Mouse (Mus musculus): ENCODE data around the gene Vasn. TPM values are rescaled to one million over a fixed set of nuclear protein-coding genes. Genes with fewer than 3 reads are reported as not detected.

The Vasn gene
- polyA plus RNA-seq, 1 experiment from 2014 or later, result 10.9 TPM

DNA sequence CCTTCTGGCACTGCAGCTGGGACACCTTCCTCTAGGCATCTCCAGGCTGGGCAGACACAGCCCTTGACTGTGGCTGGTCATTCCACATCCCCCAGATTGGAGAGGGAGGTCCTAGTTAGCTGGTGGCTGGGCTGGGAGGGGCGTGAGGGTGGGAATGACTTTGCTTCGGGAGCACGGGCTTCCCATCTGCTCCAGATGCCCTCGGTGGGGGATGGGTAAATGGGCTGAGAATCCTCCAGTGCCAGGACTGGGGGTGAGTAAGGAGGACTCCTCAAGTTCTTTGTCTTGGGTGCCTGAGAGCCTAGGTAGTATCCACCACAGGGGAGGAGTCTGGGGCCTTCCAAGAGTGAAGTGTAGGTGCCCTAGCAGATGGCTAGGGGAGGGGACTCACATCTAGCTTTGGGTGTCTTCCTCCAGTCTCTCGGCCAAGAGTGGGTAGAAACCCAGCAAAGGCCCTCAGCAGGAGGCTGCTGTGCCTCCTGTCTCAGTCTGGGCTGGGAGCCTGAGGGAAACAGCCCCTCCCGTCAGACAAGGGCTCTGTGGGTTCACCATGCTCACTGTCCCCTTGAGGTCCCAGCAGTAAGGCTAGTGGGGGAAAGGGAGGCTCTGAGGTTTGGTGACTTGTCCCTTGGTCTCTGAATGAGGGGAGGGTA lies 40.7 kb upstream of the Vasn start:
- H3K4me3 ChIP-seq, result peak overlapping the region; percentile 11; the same call in 1 of the 2 replicates
- WGBS, result 9% methylated on average over 6 of the region's 6 CpGs
- peaks cover 86% of the 10 kb centered on the region for H3K4me1 ChIP-seq
- H3K27ac ChIP-seq, result peak overlapping the region; percentile 34; the same call in 1 of the 2 replicates
- H3K9ac ChIP-seq, result peak overlapping the region; percentile 33; the same call in 1 of the 2 replicates
- H3K4me2 ChIP-seq (replicated peaks), result peak overlapping the region; percentile 98
- ATAC-seq (ENCODE audit: low FRiP score, low read depth), result no peak
- no peaks in the 10 kb centered on the region for H3K9me3 ChIP-seq
- H3K36me3 ChIP-seq, result no peaks in the 10 kb centered on the region
- no peaks in the 10 kb centered on the region for H3K27me3 ChIP-seq (replicated peaks)

DNA sequence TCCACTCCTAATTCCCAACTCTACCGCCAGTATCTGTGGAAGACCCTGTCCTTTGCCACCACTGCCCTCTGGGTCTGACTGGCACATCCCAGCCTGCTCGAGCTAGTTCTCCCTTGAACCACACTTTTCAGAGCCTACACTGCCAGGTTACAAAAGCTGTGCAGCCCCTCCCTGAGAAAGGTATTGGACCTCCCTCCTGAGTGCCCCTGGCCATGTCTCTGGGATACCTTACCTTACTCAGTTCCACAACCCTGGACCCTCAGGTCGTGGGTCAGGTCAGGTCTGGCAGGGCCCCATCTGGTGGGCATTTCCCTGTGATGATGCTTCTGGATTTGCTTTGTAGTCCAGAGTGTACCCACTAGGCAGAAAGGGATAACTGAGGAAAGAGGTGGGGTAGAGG lies 40.1 kb upstream of the Vasn start:
- Histone ChIP-seq H3K27ac (0 out of 2 replicates have a peak overlapping the region, but pooled peaks have one; percentile 12), H3K4me2 (replicated peaks) (peak overlapping the region; percentile 98; the same call in 1 of the 2 replicates), H3K9me3 (no peaks in the 10 kb centered on the region), H3K4me1 (peaks cover 92% of the 10 kb centered on the region), H3K27me3 (replicated peaks) (no peaks in the 10 kb centered on the region), H3K9ac (no peak overlapping the region), H3K4me3 (no peak overlapping the region), H3K36me3 (no peaks in the 10 kb centered on the region)
- 91% methylated on average over 3 of the region's 3 CpGs for WGBS
- ATAC-seq (ENCODE audit: low FRiP score, low read depth), result no peak

DNA sequence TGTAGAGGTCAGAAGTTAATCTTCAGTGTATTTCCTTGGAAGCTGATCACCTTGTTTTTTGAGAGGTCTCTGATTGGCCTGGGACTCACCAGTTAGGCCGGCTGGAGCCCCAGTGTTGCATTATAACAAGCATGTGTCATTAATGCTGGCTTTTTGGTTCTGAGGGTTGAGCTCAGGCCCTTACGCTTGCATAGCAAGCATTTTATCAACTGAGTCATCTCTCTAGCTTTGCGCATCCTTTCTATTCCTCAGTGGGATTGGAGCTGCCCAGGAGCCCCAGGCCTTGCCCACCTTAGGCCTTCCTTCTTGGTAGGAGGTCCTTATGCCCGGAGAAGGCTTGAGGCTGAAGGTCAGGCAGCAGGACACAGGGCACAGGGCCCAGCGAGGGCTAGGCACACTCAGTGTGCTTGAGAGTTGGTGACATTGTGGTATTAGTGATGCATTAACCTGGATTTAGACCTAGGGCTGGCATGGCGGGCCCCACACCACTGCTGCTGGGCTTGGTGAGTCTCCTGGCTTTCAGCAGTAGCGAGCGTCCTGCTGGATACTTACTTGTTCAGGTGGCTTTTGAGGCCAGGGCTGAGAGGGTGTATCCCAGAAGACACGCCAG lies 38.9 kb upstream of the Vasn start:
- H3K4me2 ChIP-seq (replicated peaks), result no peak overlapping the region
- 75% methylated on average over 9 of the region's 9 CpGs for WGBS
- H3K9ac ChIP-seq, result no peak overlapping the region
- H3K9me3 ChIP-seq, result no peaks in the 10 kb centered on the region
- no peak for ATAC-seq (ENCODE audit: low FRiP score, low read depth)
- peaks cover 98% of the 10 kb centered on the region for H3K4me1 ChIP-seq
- no peak overlapping the region for H3K4me3 ChIP-seq
- no peaks in the 10 kb centered on the region for H3K36me3 ChIP-seq
- no peak overlapping the region for H3K27ac ChIP-seq
- H3K27me3 ChIP-seq (replicated peaks), result no peaks in the 10 kb centered on the region

DNA sequence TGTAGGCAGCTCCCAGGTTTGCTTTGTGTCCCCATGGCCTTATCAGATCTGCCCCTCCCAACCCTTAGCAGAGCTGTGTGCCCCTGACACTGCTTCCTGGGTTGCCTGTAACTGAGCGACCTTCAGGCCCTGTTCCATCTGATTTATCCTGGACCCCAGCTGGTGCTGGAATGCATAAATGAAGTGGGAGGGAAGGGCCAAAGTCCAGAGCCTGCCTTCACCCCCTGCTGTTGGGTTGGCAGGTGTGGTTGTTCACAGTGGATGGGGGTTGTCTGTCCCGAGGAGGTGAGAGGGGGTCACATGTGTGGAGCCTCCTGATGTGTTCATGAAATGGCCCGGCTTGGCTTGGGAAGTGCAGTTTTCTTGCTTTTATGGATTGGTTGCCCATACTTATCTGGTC lies 37.6 kb upstream of the Vasn start:
- no peak for ATAC-seq (ENCODE audit: low FRiP score, low read depth)
- peak overlapping the region; percentile 37; the same call in 1 of the 2 replicates for H3K27ac ChIP-seq
- H3K27me3 ChIP-seq (replicated peaks), result no peaks in the 10 kb centered on the region
- H3K36me3 ChIP-seq, result no peaks in the 10 kb centered on the region
- no peak overlapping the region for H3K4me3 ChIP-seq
- no peaks in the 10 kb centered on the region for H3K9me3 ChIP-seq
- WGBS, result 6% methylated on average over 3 of the region's 3 CpGs
- peaks cover 97% of the 10 kb centered on the region for H3K4me1 ChIP-seq
- H3K9ac ChIP-seq, result peak overlapping the region; percentile 44; the same call in 1 of the 2 replicates
- H3K4me2 ChIP-seq (replicated peaks), result peak overlapping the region; percentile 34

DNA sequence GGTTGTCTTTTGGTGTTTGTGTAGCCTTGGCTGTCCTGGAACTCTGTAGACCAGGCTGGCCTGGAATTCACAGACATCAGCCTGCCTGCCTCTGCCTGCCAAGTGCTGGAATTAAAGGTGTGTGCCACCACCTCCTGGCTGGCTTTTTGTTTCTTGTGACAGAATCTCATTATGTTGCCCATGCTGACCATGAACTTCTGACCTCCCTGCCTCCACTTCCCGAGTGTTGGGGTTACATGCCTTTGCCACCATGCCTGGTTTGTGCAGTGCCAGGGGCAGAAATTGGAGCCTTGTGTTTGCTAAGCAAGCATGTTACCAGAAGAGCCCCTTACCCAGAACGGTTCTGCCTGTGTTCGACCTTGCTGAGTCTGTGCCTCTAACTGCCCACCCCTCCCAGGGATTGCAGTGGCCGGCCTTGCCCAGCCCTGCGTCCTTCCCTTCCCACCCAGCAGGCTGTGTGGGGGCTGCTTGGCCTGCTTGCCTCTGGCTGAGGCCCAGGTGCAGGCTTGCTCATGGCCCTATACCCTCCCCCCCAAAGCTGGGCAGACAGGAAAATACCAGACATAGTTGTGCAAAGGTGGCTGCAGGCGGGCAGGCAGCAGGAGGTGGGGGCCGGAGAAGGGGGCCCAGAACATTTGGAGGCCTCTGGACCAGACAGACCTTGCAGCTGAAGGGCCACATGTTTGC lies 36.8 kb upstream of the Vasn start:
- Histone ChIP-seq H3K27ac (peak overlapping the region; percentile 20; the same call in 1 of the 2 replicates), H3K4me1 (peaks cover 95% of the 10 kb centered on the region), H3K9me3 (no peaks in the 10 kb centered on the region), H3K36me3 (no peaks in the 10 kb centered on the region), H3K27me3 (replicated peaks) (no peaks in the 10 kb centered on the region), H3K4me2 (replicated peaks) (peak overlapping the region; percentile 34), H3K9ac (peak overlapping the region; percentile 44), H3K4me3 (no peak overlapping the region)
- no peak for ATAC-seq (ENCODE audit: low FRiP score, low read depth)
- WGBS, result 31% methylated on average over 7 of the region's 7 CpGs

DNA sequence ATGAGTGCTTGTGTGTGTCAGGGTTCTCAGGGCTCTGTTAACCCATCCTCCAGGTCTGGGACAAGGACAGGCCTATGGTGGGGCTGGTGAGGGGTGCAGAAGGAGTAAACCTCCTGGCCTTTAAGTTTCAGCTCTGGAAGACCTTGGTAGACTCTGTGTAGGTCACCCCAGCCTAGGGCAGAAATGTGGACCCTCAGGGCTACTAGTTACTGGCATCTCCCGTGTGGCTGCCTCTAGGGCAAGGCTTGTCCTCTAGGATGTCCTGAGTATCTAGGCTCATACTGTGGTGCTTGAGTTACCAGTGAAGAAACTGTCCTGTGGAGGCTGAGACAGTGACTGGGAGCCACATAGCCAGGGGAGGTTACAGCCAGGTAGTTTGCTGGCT lies 36.3 kb upstream of the Vasn start:
- 0 out of 2 replicates have a peak, but pooled peaks cover under 1% of the 10 kb centered on the region for H3K36me3 ChIP-seq
- H3K27me3 ChIP-seq (replicated peaks), result no peaks in the 10 kb centered on the region
- peak overlapping the region; percentile 34 for H3K4me2 ChIP-seq (replicated peaks)
- H3K4me3 ChIP-seq, result no peak overlapping the region
- 65% methylated on average over 1 of the region's 1 CpGs for WGBS
- H3K27ac ChIP-seq, result no peak overlapping the region
- H3K4me1 ChIP-seq, result peaks cover 89% of the 10 kb centered on the region
- no peak overlapping the region for H3K9ac ChIP-seq
- no peak for ATAC-seq (ENCODE audit: low FRiP score, low read depth)
- no peaks in the 10 kb centered on the region for H3K9me3 ChIP-seq

DNA sequence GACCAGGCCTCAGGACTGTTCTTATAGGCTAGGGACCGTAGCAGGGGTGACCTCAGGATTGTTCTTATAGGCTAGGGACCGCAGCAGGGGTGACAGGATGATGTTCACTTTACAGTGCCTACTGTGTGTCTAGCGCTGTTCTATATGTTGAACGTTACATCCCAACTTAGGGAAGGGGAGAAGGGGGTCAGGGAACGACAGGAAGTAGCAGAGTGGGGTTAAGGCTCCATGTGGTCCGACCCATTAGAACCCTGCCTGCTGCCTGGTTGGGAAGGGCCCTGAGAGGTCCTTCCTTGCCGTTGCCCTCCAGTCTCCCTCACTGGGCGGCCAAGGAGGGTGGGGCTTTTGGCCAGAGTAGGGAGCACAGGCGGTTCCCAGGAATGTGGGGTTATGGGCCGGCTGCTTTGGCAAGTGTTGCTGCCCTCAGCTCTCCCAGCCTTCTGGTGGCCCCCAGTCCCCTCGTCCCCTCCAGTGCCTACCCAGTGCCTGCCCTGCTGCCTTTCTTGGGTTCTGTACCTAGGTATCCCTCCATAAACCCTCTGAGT lies 35.4 kb upstream of the Vasn start:
- no peak overlapping the region for H3K4me2 ChIP-seq (replicated peaks)
- no peak overlapping the region for H3K27ac ChIP-seq

DNA sequence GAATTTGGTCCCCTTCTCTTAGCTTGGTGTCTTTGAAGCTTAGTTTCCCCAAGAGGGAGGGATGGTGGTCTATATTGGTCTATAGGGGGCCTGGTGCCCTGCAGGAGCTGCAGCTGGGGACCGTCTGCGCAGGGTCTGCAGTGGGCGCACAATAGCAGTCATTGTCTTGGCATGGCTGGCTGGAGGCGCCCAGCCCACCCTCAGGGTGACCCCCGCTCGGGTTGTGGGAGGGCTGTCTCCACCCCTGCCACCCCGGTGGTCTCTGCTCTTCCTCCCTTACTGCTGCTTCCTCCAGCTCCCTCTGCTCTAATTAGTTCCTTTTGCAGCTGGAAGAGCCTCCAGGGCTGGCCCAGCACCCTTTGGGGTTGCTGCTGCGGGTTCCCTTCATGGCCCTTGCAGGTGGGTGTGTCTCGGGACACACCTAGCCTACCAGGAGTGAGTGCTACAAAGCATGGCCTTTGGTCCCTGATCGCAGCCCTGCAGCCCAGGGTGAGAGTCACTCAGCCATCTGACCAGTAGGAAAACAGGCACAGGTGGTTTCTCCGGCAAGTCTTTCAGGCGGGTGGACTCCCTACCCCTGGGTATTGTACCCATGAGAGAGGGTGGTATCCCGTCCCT lies 34.1 kb upstream of the Vasn start:
- WGBS, result 40% methylated on average over 13 of the region's 13 CpGs
- H3K36me3 ChIP-seq, result peaks cover 21% of the 10 kb centered on the region
- H3K27me3 ChIP-seq (replicated peaks), result no peaks in the 10 kb centered on the region
- H3K4me3 ChIP-seq, result no peak overlapping the region
- no peaks in the 10 kb centered on the region for H3K9me3 ChIP-seq
- no peak overlapping the region for H3K27ac ChIP-seq
- peaks cover 68% of the 10 kb centered on the region for H3K4me1 ChIP-seq
- no peak overlapping the region for H3K9ac ChIP-seq
- H3K4me2 ChIP-seq (replicated peaks), result peak overlapping the region; percentile 35
- peak; percentile 34 for ATAC-seq (ENCODE audit: low FRiP score, low read depth)

More for the DNA sequence above, 35.4 kb upstream of the Vasn start:
- WGBS, result 72% methylated on average over 11 of the region's 11 CpGs
- Histone ChIP-seq H3K4me1 (peaks cover 80% of the 10 kb centered on the region), H3K36me3 (peaks cover 9% of the 10 kb centered on the region), H3K9ac (no peak overlapping the region), H3K27me3 (replicated peaks) (no peaks in the 10 kb centered on the region), H3K9me3 (no peaks in the 10 kb centered on the region), H3K4me3 (no peak overlapping the region)
- no peak for ATAC-seq (ENCODE audit: low FRiP score, low read depth)

DNA sequence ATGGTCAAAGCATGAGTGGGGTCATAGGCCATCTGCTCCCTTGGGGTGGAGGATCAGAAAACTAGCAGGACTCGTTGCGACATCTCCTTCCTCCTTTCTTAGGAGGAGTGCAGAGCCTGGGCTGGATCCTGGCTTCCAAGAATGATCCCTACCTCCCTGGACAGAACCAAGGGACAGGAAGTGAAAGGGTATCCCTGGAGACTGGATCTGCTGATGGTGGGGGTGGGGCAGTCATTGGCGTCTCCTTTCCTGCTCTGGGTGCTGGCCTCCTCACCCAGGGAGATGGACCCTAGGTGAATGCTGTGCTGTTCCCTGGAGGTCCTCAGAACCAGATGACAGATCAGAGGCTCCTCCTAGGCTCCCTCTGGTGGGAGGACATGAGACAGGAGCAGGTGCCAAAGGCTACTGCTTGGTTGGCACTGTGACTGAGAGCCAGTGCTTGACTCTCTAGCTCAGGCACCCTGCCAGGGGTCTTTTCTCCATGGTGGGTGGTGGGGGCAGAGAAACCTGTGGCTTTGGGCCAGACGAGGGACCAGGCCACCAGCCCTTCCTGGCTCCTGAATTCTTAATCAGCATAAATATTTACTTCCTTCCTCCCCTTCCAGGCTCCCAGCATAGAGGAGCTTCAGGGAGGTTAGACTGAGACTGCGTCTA lies 33.2 kb upstream of the Vasn start:
- no peak overlapping the region for H3K4me3 ChIP-seq
- 41% methylated on average over 5 of the region's 5 CpGs for WGBS
- peaks cover 59% of the 10 kb centered on the region for H3K4me1 ChIP-seq
- no peaks in the 10 kb centered on the region for H3K9me3 ChIP-seq
- no peaks in the 10 kb centered on the region for H3K27me3 ChIP-seq (replicated peaks)
- H3K36me3 ChIP-seq, result peaks cover 29% of the 10 kb centered on the region
- H3K4me2 ChIP-seq (replicated peaks), result 0 out of 2 replicates have a peak overlapping the region, but pooled peaks have one; percentile 2
- no peak overlapping the region for H3K9ac ChIP-seq
- ATAC-seq (ENCODE audit: low FRiP score, low read depth), result no peak
- no peak overlapping the region for H3K27ac ChIP-seq

DNA sequence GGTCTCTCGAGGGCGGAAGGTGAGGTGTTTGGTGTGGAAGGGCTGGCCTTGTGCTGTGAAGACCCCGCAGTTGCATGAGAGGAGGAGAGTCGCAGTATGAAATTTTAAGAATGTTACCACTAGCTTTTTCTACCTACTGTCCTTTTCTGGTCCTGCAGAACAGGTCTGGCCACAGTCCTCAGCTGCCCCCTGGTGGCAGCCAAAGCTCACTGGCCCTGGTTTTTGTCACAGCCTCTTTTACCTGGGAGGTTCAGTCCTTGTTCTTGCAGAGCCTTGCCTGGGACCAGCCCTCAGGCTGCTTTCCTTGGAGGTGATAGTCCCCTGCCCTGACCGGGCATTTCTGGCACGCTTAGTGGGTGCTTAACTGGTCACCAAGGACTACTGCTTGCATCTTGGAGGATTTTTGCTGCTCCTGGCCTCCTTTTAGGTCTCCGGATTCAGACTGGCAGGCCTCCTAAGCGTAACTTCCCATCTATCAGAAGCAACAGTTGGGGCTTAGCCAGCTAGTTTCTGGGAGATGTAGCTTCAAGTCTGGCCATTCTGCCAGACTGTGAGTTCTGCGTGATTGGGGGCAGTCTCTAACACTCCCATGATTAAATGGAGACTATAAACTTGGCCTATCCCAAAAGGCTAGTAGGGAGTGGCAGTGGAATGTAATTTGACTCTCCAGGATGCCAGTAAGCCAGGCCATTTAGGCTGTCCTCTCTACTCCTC lies 31.8 kb upstream of the Vasn start:
- Histone ChIP-seq H3K27ac (no peak overlapping the region), H3K4me3 (no peak overlapping the region), H3K27me3 (replicated peaks) (no peaks in the 10 kb centered on the region), H3K9me3 (no peaks in the 10 kb centered on the region), H3K9ac (no peak overlapping the region), H3K4me1 (peaks cover 46% of the 10 kb centered on the region), H3K36me3 (peaks cover 40% of the 10 kb centered on the region), H3K4me2 (replicated peaks) (no peak overlapping the region)
- ATAC-seq (ENCODE audit: low FRiP score, low read depth), result peak; percentile 18; the same call in 1 of the 2 replicates
- 53% methylated on average over 9 of the region's 9 CpGs for WGBS

DNA sequence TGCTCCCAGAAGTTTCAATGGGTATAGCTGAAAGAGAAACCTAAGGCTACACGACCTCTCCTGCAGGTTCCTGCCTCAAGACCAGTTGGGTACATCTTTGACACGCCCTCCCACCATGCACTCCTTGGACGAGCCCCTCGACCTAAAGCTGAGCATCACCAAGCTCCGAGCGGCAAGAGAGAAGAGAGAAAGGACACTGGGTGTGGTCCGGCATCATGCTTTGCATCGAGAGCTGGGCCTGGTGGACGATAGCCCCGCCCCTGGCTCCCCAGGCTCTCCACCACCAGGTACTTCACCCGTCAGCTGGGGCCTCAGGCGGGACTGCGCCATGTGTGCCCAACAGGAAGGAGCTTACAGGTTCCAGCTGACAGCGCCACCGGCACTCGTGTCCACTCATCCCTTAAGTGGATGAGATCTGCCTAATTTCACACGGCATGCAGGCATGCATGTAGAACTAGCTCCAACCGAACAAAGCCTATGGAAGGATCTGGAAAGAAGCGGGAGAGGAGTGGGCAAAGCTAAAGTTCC lies 31.1 kb upstream of the Vasn start:
- H3K36me3 ChIP-seq, result peaks cover 46% of the 10 kb centered on the region
- H3K27ac ChIP-seq, result no peak overlapping the region
- H3K4me2 ChIP-seq (replicated peaks), result no peak overlapping the region
- no peaks in the 10 kb centered on the region for H3K27me3 ChIP-seq (replicated peaks)
- WGBS, result 84% methylated on average over 19 of the region's 19 CpGs
- ATAC-seq (ENCODE audit: low FRiP score, low read depth), result no peak
- peaks cover 40% of the 10 kb centered on the region for H3K4me1 ChIP-seq
- H3K4me3 ChIP-seq, result no peak overlapping the region
- no peak overlapping the region for H3K9ac ChIP-seq
- H3K9me3 ChIP-seq, result no peaks in the 10 kb centered on the region

Measured in neural tube, embryonic 12.5 days (tissue).